Mouse (Mus musculus) kidney, adult 9 months (tissue): ENCODE measurements around the gene Fam207a.

Experiments
- DNase-seq: peaks from one replicate; pipeline ENCODE4 v3.0.0; 2022

The Fam207a gene

DNA sequence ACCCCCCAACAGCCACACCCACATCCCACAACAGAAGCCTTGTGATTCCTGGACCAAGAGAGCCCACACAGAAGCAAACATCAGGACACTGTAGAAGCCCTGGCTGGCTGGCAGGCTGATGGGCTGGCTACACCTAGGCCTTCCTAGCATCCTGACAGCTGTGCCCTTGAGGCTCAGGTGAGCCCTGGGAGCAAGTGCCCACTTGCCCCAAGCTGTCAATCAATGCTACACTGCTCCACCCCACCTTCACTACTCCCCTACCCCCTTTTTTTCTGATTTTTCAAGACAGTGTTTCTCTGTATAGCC is 65.5 kb downstream of the Fam207a start:
- DNase-seq, result no peak

GRCm38 (mm10) chr10:77449315-77450158 is 66.0 kb downstream of the Fam207a start:
- no peak for DNase-seq

DNA sequence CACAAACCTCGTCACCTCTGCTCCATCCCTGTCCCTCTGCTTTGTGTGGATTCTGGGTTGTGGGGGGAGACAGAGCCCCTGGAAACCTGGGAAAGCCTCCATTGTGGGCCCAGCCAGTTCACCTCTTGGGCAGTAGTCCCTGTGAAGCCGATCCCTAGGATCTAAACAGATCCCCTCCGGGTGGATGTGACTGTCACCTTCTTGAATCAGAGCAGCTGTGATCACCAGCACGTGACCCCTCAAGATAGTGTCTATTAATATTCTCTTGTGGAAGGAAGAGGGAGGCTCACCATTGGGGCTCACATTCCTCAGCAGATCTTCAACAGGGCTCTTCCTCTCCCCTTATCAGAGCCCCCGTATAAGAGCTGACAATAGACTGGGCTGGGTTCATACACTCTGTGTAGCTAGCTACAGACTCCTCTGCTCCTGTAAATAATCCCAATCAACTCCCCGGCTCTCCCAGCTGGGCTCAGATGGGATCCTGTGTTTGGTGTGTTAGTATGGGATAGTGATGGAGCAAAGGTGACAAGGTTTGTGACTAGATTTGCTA is 66.8 kb downstream of the Fam207a start:
- DNase-seq, result no peak

DNA sequence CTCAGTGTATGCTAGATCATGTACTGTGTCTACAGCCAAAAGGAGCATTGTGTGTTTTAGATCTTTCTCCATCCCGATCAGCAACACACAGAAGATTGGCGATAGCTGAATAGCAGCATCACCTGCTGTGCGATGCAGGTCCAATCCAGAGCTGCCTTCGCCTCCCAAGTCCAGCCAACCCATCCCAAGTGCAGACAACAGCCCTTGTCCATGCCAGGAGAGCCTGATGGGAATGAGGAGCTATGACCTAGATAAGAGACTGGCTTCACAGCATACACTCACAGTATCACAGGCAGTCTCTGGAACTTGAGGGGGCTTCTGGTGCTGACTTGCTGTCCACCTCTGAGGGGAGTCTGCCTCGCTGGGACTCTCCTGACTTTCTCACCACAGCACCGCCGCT is 67.4 kb downstream of the Fam207a start:
- DNase-seq, result no peak

- DNase-seq, result no peak
Measured at GRCm38 (mm10) chr10:77447755-77448154, 67.8 kb downstream of the Fam207a start.

GRCm38 (mm10) chr10:77442250-77442649 is 73.3 kb downstream of the Fam207a start:
- peak; percentile 80 for DNase-seq

- no peak for DNase-seq
Measured at GRCm38 (mm10) chr10:77441812-77442211, 73.8 kb downstream of the Fam207a start.

DNA sequence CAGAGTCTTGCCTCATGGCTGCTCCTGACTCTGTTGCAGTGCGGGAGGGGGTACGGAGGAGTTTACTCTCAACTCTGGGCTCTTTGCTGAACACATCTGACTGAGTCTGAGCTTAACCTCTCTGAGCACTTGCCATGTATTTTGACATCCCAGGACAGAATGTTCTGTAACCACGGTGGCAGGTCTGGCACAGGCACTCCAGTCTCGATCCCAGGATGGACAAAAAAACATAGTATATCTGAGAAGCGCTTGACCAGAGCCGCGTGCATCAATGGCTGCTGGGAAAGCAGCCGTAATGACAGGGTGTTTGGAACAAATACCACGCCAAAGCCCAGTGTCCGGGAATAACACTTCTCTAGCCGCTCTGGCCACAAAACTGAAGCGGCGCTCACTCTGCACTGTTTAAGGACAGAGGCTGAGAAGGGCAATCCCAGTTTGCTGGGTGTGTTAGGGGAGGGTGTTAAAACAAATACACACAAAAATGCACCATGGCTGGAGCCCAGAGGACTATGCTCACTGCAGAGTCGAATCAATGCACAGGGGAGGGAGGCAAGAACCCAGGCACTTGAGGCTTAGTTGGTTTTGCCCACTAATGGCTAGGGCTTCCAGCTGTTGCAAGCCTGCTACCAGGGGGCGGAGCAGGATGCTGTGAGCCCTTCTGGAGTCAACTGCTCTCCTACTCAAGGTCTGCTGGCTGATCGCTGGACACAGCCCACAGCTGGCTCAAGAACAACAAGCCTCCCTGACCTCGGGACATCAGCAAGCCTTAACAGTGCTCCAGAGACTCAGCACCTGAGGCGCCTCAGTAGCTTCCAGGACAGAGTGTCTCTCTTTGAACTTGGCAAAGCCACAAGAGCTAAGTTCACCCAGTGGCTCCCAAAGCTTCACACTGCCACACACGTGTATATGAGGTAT is 74.5 kb downstream of the Fam207a start:
- DNase-seq, result peak; percentile 87

DNA sequence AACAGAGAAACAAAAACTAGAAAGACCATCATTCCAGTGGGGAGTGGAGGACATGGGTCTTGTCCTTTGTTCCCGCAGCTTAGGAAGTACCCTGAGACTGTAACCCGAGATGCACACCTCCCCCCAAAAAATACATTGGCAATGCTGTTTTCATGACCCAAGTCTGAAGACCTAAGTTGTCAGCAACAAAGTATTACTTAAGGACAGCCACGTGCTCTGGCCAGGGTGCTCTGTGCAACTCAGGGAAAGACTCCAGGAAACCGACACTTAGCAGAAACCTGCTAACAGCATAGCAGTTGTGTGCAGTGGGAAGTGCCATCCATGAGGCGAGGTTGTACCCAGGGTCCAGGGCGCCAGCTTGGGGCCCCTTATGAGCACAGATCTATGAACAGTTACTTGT is 75.3 kb downstream of the Fam207a start:
- no peak for DNase-seq

GRCm38 (mm10) chr10:77439026-77439425 is 76.6 kb downstream of the Fam207a start:
- peak; percentile 54 for DNase-seq

DNA sequence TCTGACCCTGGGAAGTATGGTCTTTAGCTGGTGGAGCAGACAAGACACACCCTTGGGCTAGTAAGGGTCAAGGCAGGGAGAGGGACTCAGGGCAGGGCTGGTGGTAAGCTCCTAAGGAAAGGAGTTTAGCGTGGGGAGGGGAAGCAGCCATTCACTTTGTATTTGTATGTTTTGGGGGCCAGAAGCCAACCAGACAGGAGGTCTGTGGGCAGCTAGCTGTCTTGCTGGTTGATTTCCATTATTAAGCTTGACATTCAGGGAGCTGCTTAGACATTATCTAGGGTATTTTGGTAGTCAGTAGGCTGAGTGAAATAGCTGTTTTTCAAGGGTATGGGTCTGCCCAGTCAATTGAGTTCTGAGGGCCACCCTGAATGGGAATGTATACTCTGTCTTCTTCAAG is 77.6 kb downstream of the Fam207a start:
- DNase-seq, result no peak
